Mouse (Mus musculus): ENCODE measurements around the gene Sat2. TPM values are rescaled to one million over a fixed set of nuclear protein-coding genes. Genes with fewer than 3 reads are reported as not detected.
"Not testable (repeated sequence)": the region's sequence is repeated elsewhere in the genome, so short reads cannot be mapped to it uniquely, and the experiment has no call there.

The Sat2 gene
- polyA plus RNA-seq, 1 experiment from 2014 or later, result 18.3 TPM

- H3K4me2 ChIP-seq, result peak overlapping the region; percentile 100
- WGBS, result 53% methylated on average over 2 of the region's 2 CpGs
- peak overlapping the region; percentile 59 for H3K4me3 ChIP-seq (ENCODE audit: low read depth, low read length)
- peaks cover 16% of the 10 kb centered on the region for H3K4me1 ChIP-seq (ENCODE audit: insufficient read depth)
- H3K9ac ChIP-seq, result no peak overlapping the region
- H3K27ac ChIP-seq (ENCODE audit: low read depth), result no peak overlapping the region
- no peak for ATAC-seq (ENCODE audit: insufficient read depth)
- peaks cover 14% of the 10 kb centered on the region; the same call in 1 of the 2 replicates for H3K27me3 ChIP-seq (ENCODE audit: insufficient read depth, low read length)
- no peak for DNase-seq
- H3K9me3 ChIP-seq (ENCODE audit: low read depth, low read length), result no peaks in the 10 kb centered on the region
- TF ChIP-seq CTCF (IDR thresholded peaks at IDR 0.05; ENCODE audit: low read depth), result no peak
- H3K36me3 ChIP-seq (ENCODE audit: insufficient read depth), result no peaks in the 10 kb centered on the region
Measured at GRCm38 (mm10) chr11:69606491-69606795, 15.4 kb upstream of the Sat2 start.

- WGBS, result 71% methylated on average over 2 of the region's 2 CpGs
Measured at GRCm38 (mm10) chr11:69606832-69607231, 15.0 kb upstream of the Sat2 start.

DNA sequence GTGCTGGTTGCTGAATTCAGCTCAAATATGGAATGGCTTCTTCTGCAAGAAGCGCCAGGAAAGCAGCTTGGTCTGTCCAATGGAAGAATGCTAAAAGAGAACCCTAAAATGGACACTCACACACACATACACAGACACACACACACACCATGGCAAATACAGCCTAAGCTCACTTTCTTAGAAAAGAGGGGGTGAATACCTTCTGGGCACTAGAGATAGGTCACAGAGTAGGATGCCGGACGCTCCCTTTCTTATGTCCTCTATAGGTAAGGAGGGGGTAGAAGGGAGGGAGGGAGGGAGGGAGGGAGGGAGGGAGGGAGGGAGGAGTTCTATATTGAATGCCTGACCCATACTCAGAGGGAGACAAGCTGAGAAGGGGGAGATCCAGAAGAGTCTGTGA lies 13.3 kb upstream of the Sat2 start:
- H3K4me2 ChIP-seq, result no peak overlapping the region
- H3K36me3 ChIP-seq (ENCODE audit: insufficient read depth), result no peaks in the 10 kb centered on the region
- ATAC-seq (ENCODE audit: insufficient read depth) (no peak), DNase-seq (no peak)
- H3K27ac ChIP-seq (ENCODE audit: low read depth), result no peak overlapping the region
- no peaks in the 10 kb centered on the region for H3K9me3 ChIP-seq (ENCODE audit: low read depth, low read length)
- H3K4me3 ChIP-seq (ENCODE audit: low read depth, low read length), result no peak overlapping the region
- H3K27me3 ChIP-seq (ENCODE audit: insufficient read depth, low read length), result peaks cover 14% of the 10 kb centered on the region; the same call in 1 of the 2 replicates
- WGBS, result 77% methylated on average over 3 of the region's 3 CpGs
- peaks cover 11% of the 10 kb centered on the region for H3K4me1 ChIP-seq (ENCODE audit: insufficient read depth)
- TF ChIP-seq CTCF (IDR thresholded peaks at IDR 0.05; ENCODE audit: low read depth), result no peak
- H3K9ac ChIP-seq, result no peak overlapping the region

More at GRCm38 (mm10) chr11:69606832-69607231, 15.0 kb upstream of the Sat2 start:
- no peaks in the 10 kb centered on the region for H3K36me3 ChIP-seq (ENCODE audit: insufficient read depth)
- H3K9me3 ChIP-seq (ENCODE audit: low read depth, low read length), result no peaks in the 10 kb centered on the region
- H3K4me3 ChIP-seq (ENCODE audit: low read depth, low read length), result no peak overlapping the region
- H3K9ac ChIP-seq, result no peak overlapping the region
- DNase-seq, result no peak
- TF ChIP-seq CTCF (IDR thresholded peaks at IDR 0.05; ENCODE audit: low read depth), result no peak
- H3K27ac ChIP-seq (ENCODE audit: low read depth), result no peak overlapping the region
- peaks cover 14% of the 10 kb centered on the region; the same call in 1 of the 2 replicates for H3K27me3 ChIP-seq (ENCODE audit: insufficient read depth, low read length)
- peaks cover 14% of the 10 kb centered on the region for H3K4me1 ChIP-seq (ENCODE audit: insufficient read depth)
- H3K4me2 ChIP-seq, result no peak overlapping the region
- ATAC-seq (ENCODE audit: insufficient read depth), result no peak

DNA sequence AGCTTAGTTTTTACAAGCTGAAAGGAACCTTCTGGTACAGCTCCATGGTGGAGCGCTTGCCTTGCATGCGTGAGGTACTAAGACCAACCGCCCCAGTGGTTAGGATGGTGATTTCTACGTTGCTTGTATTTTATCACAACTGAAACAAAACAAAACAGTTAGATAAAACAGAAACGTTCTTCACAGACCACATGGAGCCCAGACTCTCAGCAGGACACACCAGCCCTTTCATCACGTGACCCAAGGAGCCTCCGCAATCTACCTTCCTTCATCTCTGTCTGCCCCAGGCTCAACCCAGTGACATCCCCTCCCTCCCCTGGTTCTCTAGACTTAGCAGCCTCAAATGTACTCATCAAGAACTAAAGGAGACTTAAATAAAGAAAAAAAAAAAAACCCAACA lies 12.4 kb upstream of the Sat2 start:
- peaks cover 12% of the 10 kb centered on the region for H3K4me1 ChIP-seq (ENCODE audit: insufficient read depth)
- no peaks in the 10 kb centered on the region for H3K9me3 ChIP-seq (ENCODE audit: low read depth, low read length)
- no peaks in the 10 kb centered on the region for H3K36me3 ChIP-seq (ENCODE audit: insufficient read depth)
- H3K27ac ChIP-seq (ENCODE audit: low read depth), result no peak overlapping the region
- TF ChIP-seq CTCF (IDR thresholded peaks at IDR 0.05; ENCODE audit: low read depth), result no peak
- no peak for DNase-seq
- no peak for ATAC-seq (ENCODE audit: insufficient read depth)
- no peak overlapping the region for H3K9ac ChIP-seq
- 56% methylated on average over 7 of the region's 7 CpGs for WGBS
- H3K4me2 ChIP-seq, result no peak overlapping the region
- no peak overlapping the region for H3K4me3 ChIP-seq (ENCODE audit: low read depth, low read length)
- peaks cover 9% of the 10 kb centered on the region; the same call in 1 of the 2 replicates for H3K27me3 ChIP-seq (ENCODE audit: insufficient read depth, low read length)

- H3K4me2 ChIP-seq, result no peak overlapping the region
- H3K9me3 ChIP-seq (ENCODE audit: low read depth, low read length), result no peaks in the 10 kb centered on the region
- H3K4me3 ChIP-seq (ENCODE audit: low read depth, low read length), result no peak overlapping the region
- no peaks in the 10 kb centered on the region for H3K27me3 ChIP-seq (ENCODE audit: insufficient read depth, low read length)
- no peak for ATAC-seq (ENCODE audit: insufficient read depth)
- H3K36me3 ChIP-seq (ENCODE audit: insufficient read depth), result no peaks in the 10 kb centered on the region
- whole genome bisulfite sequencing, result 43% methylated on average over 4 of the region's 4 CpGs
- H3K9ac ChIP-seq, result no peak overlapping the region; the same call in 1 of the 2 replicates
- H3K27ac ChIP-seq (ENCODE audit: low read depth), result no peak overlapping the region
- DNase-seq, result no peak
- 0 out of 2 replicates have a peak, but pooled peaks cover 5% of the 10 kb centered on the region for H3K4me1 ChIP-seq (ENCODE audit: insufficient read depth)
- TF ChIP-seq CTCF (IDR thresholded peaks at IDR 0.05; ENCODE audit: low read depth), result no peak
Measured at GRCm38 (mm10) chr11:69610899-69611298, 10.9 kb upstream of the Sat2 start.

DNA sequence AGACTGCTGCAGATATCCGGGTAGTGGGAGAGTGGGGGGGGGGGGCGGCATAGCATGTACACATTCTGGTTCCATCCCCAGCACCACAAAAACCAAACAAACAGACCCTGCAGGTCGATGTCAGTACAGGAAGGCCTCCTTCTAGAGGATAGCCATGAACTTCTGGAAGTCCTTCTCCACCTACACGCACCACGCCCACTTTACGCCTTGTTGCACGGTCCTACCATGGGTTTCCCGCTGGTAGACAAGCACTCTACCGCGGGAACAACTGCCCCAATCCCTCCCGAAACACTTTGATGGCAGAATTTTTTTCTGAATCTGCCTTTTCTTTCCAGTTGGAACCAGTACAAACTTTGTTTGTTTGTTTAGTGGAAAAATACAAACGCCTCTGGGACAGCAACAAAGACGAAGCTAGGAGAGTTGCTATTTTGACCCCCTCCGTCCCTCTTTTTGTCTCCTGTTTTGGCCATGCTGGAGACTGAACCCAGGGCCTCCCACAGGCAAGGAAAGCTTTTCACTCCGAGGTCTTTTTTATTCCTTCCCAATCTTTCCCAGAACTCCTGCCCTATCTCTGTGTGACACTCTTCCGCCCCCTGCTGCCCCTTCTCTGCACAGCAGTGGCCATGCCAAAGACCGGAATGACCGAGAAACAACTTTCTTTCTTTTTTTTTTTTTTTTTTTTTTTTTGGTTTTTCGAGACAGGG lies 8.1 kb upstream of the Sat2 start:
- Histone ChIP-seq H3K4me2 (peak overlapping the region; percentile 45), H3K9ac (peak overlapping the region; percentile 48)

DNA sequence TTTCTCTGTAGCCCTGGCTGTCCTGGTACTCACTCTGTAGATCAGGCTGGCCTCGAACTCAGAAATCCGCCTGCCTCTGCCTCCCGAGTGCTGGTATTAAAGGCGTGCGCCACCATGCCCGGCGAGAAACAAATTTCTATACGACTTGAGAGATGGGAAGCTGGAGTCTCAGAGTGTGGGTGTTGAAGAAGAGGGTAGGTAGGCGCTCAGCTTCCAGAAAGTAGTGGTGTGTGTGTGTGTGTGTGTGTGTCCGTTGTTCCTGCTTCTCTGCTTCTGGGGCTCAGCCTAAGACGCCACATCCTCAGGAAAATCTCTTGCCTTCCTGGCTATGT lies 7.6 kb upstream of the Sat2 start:
- peak overlapping the region; percentile 7 for H3K4me3 ChIP-seq (ENCODE audit: low read depth, low read length)
- not testable (repeated sequence) for ATAC-seq (ENCODE audit: insufficient read depth); H3K4me1 ChIP-seq (ENCODE audit: insufficient read depth); H3K9ac ChIP-seq; DNase-seq; H3K36me3 ChIP-seq (ENCODE audit: insufficient read depth); H3K27me3 ChIP-seq (ENCODE audit: insufficient read depth, low read length); H3K27ac ChIP-seq (ENCODE audit: low read depth); H3K9me3 ChIP-seq (ENCODE audit: low read depth, low read length)
- WGBS, result 45% methylated on average over 11 of the region's 11 CpGs
- peak overlapping the region; percentile 45 for H3K4me2 ChIP-seq

More for the DNA sequence above, 8.1 kb upstream of the Sat2 start:
- peaks cover 4% of the 10 kb centered on the region; the same call in 1 of the 2 replicates for H3K27me3 ChIP-seq (ENCODE audit: insufficient read depth, low read length)
- WGBS, result 9% methylated on average over 19 of the region's 19 CpGs
- no peaks in the 10 kb centered on the region for H3K36me3 ChIP-seq (ENCODE audit: insufficient read depth)
- ATAC-seq (ENCODE audit: insufficient read depth) (peak; percentile 81), DNase-seq (peak; percentile 95)
- peak; percentile 87 for TF ChIP-seq CTCF (IDR thresholded peaks at IDR 0.05; ENCODE audit: low read depth)
- 0 out of 2 replicates have a peak, but pooled peaks cover 5% of the 10 kb centered on the region for H3K4me1 ChIP-seq (ENCODE audit: insufficient read depth)
- H3K9me3 ChIP-seq (ENCODE audit: low read depth, low read length), result no peaks in the 10 kb centered on the region
- H3K4me3 ChIP-seq (ENCODE audit: low read depth, low read length), result peak overlapping the region; percentile 7
- H3K27ac ChIP-seq (ENCODE audit: low read depth), result no peak overlapping the region
